Mouse (Mus musculus) kidney, postnatal 10 days (tissue): Measurements from ENCODE around the gene Arhgef18.

Experiments used
- DNase-seq: peaks from one replicate; pipeline ENCODE4 v3.0.0; 2021; ENCODE audit warnings: mixed read lengths

Gene Arhgef18

GRCm38 (mm10) chr8:3397597-3397996 lies 4.8 kb downstream of the Arhgef18 start:
- DNase-seq: no peak

GRCm38 (mm10) chr8:3400509-3400908 lies 7.7 kb downstream of the Arhgef18 start:
- DNase-seq: no peak

- DNase-seq: no peak
Observed at GRCm38 (mm10) chr8:3407417-3407816, 14.6 kb downstream of the Arhgef18 start.

DNA sequence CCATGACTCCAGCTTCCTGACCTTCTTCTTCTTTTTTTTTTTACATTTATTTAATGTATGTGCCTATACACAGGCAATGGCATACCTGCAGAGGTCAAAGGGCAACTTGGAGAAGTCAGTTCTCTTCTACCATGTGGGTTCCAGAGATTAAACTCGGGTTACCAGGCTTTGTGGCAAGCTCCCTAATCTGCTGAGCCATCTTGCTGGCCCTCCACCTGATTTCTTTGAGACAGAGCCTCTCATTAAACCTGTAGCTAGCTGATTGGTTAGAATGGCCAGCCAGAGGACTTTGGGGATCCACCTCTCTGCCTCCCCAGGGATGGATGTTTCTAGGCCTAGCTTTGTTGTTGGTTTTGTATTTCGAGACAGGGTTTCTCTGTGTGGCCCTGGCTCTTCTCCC lies 18.3 kb downstream of the Arhgef18 start:
- no peak for DNase-seq

DNA sequence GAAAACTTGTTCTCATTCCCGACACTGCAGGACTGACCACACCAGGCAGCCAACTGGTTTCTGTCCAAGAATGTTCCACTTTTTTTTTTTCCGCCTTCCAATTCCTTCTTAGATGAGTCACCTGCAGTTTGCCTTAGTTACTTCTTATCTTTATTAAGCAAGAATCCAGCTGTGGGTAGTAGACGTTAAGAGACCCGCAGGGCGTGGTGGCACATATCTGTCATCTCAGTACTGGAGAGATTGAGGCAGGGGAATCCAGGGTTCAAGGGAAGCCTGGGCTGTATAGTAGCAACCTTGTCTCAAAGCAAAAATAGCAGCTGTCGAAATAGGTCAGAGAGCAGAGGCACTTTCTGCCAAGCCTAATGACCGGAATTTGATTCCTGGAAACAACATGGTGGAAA lies 19.1 kb downstream of the Arhgef18 start:
- no peak for DNase-seq

DNA sequence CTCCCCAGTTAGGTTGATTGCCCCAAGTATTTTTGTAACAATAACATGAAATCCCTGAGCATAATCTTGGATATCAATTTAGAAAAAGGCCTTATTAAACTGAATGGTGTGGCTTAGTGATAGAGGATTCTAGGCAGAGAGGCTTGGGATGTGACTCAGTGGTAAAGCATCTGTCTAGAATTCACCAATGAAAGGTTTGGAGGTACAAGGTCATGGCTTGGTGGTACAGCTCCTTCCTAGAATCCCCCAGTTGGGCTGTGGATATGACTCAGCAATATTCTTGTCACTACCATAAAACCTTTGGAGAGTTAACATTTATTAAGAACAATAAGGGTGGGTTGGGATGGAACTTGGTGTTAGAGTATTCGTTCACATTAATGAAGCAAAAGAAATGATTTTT lies 20.0 kb downstream of the Arhgef18 start:
- DNase-seq: no peak

- DNase-seq: no peak
Observed at GRCm38 (mm10) chr8:3414639-3415190, 21.9 kb downstream of the Arhgef18 start.

DNA sequence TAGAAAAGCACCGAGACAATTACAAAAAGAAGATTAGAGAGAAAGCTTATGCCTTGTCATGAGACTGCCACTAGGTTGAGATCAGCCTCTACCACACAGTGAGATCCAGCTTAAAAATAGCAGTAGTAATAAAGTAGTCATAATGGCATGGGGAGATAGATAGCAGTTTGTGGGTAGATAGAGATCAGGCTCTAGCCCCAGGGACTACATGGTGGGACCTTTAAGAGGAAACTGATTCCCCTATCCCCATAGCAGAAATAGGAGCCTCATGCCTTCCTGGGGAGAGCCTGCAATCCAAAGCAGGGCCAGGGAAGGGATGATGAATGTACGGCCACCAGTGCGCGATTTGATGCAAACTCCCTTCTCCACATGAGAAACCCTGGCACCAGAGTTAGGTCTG lies 22.5 kb downstream of the Arhgef18 start:
- DNase-seq: no peak

DNA sequence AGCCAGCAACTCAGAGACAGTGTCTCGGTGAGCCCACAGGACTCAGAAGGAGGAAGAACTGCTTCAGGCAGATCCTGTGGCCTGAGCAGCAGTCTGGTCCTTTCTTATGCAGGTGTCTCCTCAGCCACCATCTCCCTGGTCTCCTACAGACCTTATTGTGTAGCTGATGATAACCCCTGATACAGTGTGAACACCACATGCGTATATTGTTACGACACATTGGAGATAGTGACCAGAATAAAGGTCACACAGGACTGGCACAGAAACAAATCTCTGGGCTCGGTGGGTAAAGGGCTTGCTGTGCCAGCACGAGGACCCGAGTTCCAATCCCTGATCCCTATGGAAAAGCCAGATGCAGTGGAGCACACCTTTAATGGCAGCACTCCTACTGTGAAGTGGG lies 22.9 kb downstream of the Arhgef18 start:
- no peak for DNase-seq

- no peak for DNase-seq
Observed at GRCm38 (mm10) chr8:3416846-3417245, 24.0 kb downstream of the Arhgef18 start.

GRCm38 (mm10) chr8:3417455-3417854 lies 24.6 kb downstream of the Arhgef18 start:
- DNase-seq: no peak

- no peak for DNase-seq
Observed at GRCm38 (mm10) chr8:3418101-3418500, 25.3 kb downstream of the Arhgef18 start.

GRCm38 (mm10) chr8:3420105-3420706 lies 27.4 kb downstream of the Arhgef18 start:
- no peak for DNase-seq

GRCm38 (mm10) chr8:3421507-3421906 lies 28.7 kb downstream of the Arhgef18 start:
- DNase-seq: no peak

DNA sequence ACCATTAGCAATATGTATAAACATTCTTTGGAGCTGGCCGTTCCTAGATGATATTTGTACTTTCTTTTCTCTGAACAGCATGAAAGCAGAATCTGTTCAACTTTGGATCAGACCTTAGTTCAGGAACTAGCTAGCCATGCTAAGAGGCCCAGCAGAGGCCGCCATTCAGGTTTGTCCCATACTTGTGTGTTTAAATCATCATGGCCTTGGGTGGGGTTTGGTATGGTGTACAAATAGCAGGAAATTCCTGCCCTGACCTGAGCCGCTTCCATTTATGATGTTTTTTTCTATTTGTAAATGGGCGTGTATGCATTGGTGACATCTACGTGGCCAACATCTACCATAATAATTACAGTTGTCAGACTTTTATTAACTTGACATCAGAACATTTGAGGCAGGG lies 32.4 kb downstream of the Arhgef18 start:
- no peak for DNase-seq

- DNase-seq: no peak
Observed at GRCm38 (mm10) chr8:3426211-3426610, 33.4 kb downstream of the Arhgef18 start.

DNA sequence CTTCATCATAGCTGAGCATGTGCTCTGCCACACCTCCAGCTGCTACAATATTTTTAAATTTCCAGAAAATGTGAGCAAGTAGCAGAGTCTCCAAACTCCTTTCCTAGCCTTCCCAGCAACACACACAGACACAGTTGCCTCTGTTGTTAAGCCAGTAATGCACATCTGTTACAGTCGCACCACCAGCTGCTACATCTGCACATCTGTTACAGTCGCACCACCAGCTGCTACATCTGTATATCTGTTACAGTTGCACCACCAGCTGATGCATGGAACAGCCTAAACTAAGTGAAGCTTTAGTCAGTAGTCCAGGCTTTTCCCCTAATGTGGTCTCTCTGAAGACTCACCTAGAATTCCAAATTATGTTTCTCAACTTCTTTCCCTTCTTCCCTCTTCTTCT lies 35.6 kb downstream of the Arhgef18 start:
- DNase-seq: no peak

GRCm38 (mm10) chr8:3429966-3430365 lies 37.2 kb downstream of the Arhgef18 start:
- peak; percentile 75 for DNase-seq

DNA sequence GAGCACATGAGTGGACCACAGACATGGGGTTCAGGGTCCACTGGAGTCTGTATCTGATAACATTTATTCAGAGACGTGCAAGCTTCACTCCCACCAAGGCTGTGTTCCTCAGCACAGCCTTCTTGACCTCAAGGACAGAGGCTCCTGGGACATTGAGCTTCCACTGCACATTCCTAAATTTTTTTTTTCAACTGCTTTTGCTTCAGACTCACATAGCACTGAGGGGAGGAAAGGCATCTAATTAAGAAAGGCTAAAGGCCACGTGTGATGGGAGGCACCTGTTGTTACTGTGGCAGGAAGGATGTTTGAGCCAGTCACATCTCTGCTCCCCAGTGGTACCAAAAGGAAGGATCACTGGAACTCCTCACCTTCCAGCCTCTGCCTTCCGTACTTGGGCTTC lies 38.3 kb downstream of the Arhgef18 start:
- no peak for DNase-seq

- DNase-seq: no peak
Observed at GRCm38 (mm10) chr8:3436492-3436891, 43.7 kb downstream of the Arhgef18 start.

- DNase-seq: peak; percentile 32
Observed at GRCm38 (mm10) chr8:3439510-3439909, 46.7 kb downstream of the Arhgef18 start.

DNA sequence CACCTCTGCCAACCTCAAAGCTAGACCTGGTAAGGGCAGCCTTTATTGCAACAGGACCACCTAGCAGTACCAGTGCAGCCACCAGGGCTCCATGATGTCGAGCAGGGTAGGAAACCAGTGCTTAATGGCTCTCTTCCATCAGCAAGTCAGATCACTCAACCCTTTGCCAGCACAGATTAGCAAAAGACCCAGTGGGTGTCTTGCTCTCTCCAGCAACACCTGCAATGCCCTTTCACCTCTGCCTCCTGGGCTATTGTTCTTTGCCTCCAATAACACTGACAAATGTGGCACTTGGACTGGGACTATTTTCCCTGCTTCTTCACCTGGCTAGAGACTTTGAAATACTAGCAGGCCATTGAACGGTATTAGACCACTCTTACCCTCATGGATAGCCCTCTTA lies 56.4 kb downstream of the Arhgef18 start:
- DNase-seq: no peak

DNA sequence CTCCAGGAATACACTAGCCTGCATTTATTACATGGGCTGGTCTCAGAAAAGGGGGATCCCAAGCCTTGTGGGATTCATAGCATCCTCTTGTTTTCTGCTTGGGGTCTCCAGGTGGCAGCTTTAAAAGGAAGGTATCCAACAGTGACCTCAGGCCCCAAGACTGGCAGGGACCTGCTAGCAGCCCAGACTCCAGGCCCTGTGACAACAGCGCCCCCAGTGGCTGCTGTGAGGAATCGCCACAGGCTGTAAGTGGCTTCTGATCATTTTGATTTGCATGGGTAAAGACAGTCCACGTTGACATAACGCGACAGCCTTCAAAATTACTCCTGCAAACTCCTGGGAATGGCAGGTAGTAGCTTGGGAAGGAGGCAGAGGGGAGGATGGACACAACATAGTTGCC lies 57.9 kb downstream of the Arhgef18 start:
- DNase-seq: peak; percentile 72

- DNase-seq: no peak
Observed at GRCm38 (mm10) chr8:3451992-3452391, 59.2 kb downstream of the Arhgef18 start.

GRCm38 (mm10) chr8:3463248-3463647 lies 70.4 kb downstream of the Arhgef18 start:
- DNase-seq: no peak
